Mouse (Mus musculus) spleen, postnatal 14 days (tissue): ENCODE measurements at regions not wholly inside any gene's neighbourhood (a gene's known extent, or its start where the extent isn't known, plus 50 kb on each side); places are given as distances from the start of the nearest gene placed in this dataset.

ENCODE experiments used
- DNase-seq, 2 experiments: peaks; one replicate each; pipeline ENCODE4 v3.0.0; 2021 to 2022; ENCODE audit warnings: low spot score in 2 of 2

DNA sequence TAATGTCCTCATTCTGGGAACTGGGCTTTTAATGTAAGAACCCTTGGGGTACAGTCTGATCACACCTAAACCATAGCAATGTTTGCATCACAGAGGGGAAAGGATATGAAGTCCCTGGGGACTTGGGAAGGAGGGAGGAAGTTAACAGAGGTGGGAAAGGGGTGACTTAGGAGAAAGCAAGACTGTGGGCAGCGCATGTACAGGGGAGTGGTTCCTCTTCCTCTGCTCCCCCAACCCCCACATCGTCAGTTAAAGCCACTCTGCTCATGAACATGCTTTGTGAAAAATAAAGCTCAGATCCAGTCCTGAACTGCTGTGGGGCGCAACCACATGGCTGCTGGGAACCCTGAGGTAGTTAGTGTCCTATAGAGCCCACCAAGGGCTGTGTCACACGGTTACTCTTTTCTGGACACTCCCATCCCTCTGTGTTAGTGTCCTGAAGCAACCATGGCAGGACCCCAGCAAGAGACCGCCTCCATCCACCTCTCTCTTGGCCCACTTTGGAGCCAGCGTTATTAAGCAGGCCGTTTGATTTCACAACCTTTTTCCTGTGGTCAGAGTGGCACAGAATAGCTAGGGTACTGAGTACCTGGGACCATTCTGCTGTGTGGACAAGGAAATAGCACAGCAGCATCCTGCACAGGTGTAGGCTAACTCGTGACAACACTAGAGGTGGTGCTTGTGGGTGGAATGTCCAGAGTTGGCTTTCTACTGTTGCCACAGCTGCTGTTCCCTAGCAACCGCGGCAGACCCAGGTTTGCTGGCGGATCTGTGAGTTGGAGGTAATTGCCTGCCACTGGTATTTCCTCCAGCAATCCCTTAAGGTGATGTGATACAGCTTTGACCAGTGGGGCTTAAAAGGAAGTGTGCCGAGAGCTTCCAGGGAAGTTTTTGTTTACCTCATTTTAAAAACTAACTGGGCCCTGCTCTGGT is 50.3 kb upstream of the Cpeb4 start:
- no peak for DNase-seq
